Mouse (Mus musculus): ENCODE measurements around the gene Vmn2r11. TPM values are rescaled to one million over a fixed set of nuclear protein-coding genes. Genes with fewer than 3 reads are reported as not detected.

The Vmn2r11 gene
- total and polyA plus RNA-seq, 2 experiments from 2014 or later: not detected

Other genes starting within 250 kb of the Vmn2r11 start
- gene Vmn2r9, start 207.0 kb downstream of the Vmn2r11 start, total RNA-seq (2014; rRNA removed; ENCODE audit: low replicate concordance): not detected in 2 replicates
- gene Vmn2r9, start 207.0 kb downstream of the Vmn2r11 start, polyA plus RNA-seq (2015; fragmentation: Nextera tagmentation; extraction: Ambion mirVana): not detected in 2 replicates
- gene Vmn2r10, start 53.0 kb downstream of the Vmn2r11 start, total RNA-seq (2014; rRNA removed; ENCODE audit: low replicate concordance): not detected in 2 replicates
- not detected in 2 replicates for gene Vmn2r10, start 53.0 kb downstream of the Vmn2r11 start, polyA plus RNA-seq (2015; fragmentation: Nextera tagmentation; extraction: Ambion mirVana)
- gene Vmn2r12, start 38.4 kb upstream of the Vmn2r11 start, total RNA-seq (2014; rRNA removed; ENCODE audit: low replicate concordance): not detected in 2 replicates
- gene Vmn2r12, start 38.4 kb upstream of the Vmn2r11 start, polyA plus RNA-seq (2015; fragmentation: Nextera tagmentation; extraction: Ambion mirVana): not detected in 2 replicates
- not detected in 2 replicates for gene Vmn2r13, start 132.6 kb upstream of the Vmn2r11 start, total RNA-seq (2014; rRNA removed; ENCODE audit: low replicate concordance)
- gene Vmn2r13, start 132.6 kb upstream of the Vmn2r11 start, polyA plus RNA-seq (2015; fragmentation: Nextera tagmentation; extraction: Ambion mirVana): not detected in 2 replicates
- gene Vmn2r14, start 165.1 kb upstream of the Vmn2r11 start, total RNA-seq (2014; rRNA removed; ENCODE audit: low replicate concordance): not detected in 2 replicates
- not detected in 2 replicates for gene Vmn2r14, start 165.1 kb upstream of the Vmn2r11 start, polyA plus RNA-seq (2015; fragmentation: Nextera tagmentation; extraction: Ambion mirVana)
- not detected in 2 replicates for gene Vmn2r15, start 238.1 kb upstream of the Vmn2r11 start, total RNA-seq (2014; rRNA removed; ENCODE audit: low replicate concordance)
- gene Vmn2r15, start 238.1 kb upstream of the Vmn2r11 start, polyA plus RNA-seq (2015; fragmentation: Nextera tagmentation; extraction: Ambion mirVana): not detected in 2 replicates

All from heart, postnatal 0 days (tissue).